Mouse (Mus musculus) brain, embryonic 14.5 days (tissue): ENCODE results near the gene Xpnpep1.

Experiments
- CTCF ChIP-seq: fragments of 200-500 bp; IDR thresholded peaks from 2 replicates; pipeline ENCODE4 v1.5.1; 2012; ENCODE audit warnings: inconsistent platforms, mild to moderate bottlenecking, moderate library complexity, borderline replicate concordance; ENCODE audit not compliant: insufficient read depth, insufficient read length; ENCODE audit errors: extremely low read depth
- POLR2A ChIP-seq: fragments of 200-500 bp; IDR thresholded peaks from 2 replicates; pipeline ENCODE4 v1.6.1; 2012; ENCODE audit warnings: mild to moderate bottlenecking, inconsistent platforms, borderline replicate concordance; ENCODE audit not compliant: poor library complexity, insufficient read depth, insufficient read length, severe bottlenecking; ENCODE audit errors: extremely low read depth

DNA sequence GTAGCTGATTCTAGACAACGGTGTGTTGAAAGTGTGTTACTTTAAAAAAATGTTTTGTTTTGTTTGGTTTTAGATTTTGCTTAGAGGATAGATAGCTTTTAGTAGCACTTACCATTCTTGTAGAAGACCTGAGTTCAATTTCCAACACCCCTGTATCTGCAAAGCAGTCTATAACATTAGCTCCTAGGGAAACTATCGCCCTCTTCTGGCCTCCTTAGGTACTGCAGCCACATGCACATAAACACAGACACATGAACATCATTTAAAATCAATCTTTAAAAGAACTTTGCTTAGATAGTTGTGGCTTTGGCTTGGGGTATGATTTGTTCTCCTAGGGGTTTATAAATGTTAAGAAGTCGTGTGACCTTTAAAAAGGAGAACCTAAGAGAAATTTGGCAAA, 10.1 kb upstream of the Xpnpep1 start:
- TF ChIP-seq POLR2A (no peak), CTCF (peak; percentile 38; the same call in 1 of the 2 replicates)
